Mouse (Mus musculus) spleen, postnatal 36 days (tissue): Measurements from ENCODE around the gene Ntsr1.

Source experiments
- DNase-seq, 2 experiments: peaks; one replicate each; pipeline ENCODE4 v3.0.0; 2022; ENCODE audit warnings: low spot score in 2 of 2, mixed read lengths in 1 of 2

The Ntsr1 gene

DNA sequence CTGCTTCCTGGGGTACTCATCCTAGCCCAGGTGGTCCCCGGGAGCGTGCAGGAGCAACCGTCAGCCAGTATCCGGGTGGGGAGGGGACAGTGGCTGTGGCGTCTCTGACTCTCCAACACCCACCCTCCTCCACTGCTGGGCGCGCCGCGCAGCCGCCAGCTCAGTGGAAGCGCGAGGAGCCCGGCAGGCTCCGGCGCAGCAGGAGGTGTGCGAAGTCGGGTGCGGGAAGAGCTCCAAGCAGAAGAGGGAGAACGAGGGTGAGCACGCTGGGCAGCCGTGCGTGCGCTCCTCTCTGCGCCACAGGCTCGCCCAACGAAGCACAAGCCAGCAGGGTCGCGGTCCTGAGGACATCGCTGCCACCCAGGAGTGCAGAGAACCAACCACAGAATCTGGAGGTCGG lies at the start of gene Ntsr1:
TSS of gene Ntsr1 (plus strand) at position 236 of the 400 bp plus-strand sequence.
- no peak for DNase-seq

DNA sequence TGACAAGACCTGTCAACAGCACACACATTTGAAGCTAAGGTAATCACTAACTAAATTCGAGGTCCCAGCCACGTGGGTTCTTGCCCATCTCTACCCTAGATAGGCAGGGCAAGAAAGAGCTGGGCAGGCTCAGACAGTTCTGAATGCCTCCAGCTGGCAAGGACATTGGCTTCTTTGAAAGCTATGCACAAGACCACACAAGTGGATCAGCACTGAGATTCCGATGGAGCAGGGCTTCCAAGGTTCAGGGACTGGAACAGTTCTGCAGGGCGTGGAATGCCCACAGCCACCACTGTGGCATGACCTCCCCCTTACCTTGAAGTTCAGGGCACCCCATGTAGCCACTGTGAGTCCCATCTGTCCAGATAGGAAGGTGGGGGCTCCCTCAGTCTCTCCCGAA lies 49.2 kb upstream of the Ntsr1 start:
- no peak for DNase-seq

DNA sequence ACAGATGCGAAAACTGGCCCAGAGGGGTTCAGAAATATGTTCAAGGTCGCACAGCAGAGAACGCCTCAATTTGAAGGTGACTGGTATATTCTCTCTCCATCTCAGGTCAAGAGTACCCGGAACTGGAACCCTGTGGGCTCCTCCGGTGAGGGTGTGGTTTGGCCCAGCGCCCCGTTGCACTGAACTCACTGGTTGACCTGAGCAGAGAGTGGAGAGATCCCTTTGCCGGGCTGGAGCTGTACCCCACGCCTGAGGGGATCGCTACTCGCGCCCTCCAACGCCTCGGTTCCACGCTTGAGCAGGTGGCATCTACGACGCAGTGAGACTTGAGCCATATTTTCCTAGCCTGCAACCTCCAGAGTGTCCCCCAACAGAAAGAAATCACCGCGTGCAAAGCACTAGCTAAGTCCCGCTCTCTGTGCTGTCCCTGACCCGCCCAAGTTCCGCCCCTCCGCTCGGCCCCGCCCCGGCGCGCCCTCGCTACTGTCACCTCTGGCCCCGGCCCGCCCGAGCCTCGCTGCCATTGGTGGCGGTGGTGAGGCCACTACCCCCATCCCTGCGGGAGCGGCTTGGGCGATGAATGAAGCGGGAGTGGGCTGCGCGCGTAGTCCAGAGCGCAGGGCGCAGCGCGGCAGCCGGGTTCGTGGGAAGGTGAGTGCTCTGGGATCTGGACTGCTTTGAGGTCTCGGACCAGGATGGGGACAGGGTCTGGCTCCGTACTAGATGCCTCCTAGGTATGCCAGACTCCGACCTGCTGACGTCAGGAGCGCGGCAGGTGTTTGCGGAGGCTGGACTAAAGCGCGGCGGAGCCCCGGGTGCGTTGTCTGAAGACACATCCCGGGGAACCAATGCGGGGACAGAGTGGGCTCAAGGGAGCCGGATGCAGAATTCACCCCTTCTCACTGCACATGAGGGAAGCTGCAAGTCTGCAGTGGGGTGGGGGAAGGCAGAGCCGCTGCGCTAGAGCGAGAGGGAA lies 43.8 kb upstream of the Ntsr1 start, which contains the start of gene Slco4a1:
TSS of gene Slco4a1 (plus strand) at position 523 of the 976 bp plus-strand sequence.
- DNase-seq: peak; percentile 91 to 93

GRCm38 (mm10) chr2:180456705-180457104 lies 43.1 kb upstream of the Ntsr1 start:
- no peak for DNase-seq

DNA sequence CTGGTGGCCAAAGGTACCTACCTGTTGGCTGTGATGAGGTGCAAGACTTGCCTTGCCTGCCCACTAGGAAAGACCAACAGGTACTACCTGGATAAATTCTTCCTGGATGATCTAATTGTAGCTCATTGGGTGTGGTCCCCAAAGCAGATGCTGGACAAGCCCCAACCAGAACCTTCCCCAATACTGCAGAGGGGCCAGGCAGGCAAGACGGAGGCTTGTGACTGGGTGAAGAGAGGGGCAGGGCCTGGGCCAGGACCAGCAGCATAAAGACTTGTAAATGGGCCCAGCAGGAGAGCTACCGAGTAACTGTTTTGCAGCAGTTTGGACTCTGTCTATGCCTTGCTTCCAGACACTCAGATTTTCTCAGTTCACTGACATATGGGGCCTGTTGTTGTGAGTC lies 42.1 kb upstream of the Ntsr1 start:
- no peak for DNase-seq

DNA sequence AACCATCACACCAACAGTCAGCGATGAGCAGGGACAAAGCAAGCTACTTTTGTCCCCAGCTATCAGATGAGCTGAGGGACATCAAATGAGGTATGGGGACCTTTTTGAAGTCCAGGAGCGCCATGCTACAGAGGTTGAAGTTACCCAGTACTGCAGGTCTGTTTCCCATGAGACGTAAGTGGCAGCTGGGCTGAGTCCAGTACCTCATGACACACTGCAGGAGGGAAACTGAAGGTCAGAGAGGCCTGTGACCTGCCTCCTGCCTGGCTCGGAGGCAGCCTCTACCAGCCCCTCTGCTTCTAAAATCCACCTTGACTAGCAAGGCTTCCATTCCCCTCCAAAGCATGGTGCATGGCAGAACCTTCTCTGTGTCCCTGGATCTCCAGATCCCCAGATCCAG lies 40.3 kb upstream of the Ntsr1 start:
- DNase-seq: no peak

- DNase-seq: no peak
Observed at GRCm38 (mm10) chr2:180460801-180461200, 39.0 kb upstream of the Ntsr1 start.

DNA sequence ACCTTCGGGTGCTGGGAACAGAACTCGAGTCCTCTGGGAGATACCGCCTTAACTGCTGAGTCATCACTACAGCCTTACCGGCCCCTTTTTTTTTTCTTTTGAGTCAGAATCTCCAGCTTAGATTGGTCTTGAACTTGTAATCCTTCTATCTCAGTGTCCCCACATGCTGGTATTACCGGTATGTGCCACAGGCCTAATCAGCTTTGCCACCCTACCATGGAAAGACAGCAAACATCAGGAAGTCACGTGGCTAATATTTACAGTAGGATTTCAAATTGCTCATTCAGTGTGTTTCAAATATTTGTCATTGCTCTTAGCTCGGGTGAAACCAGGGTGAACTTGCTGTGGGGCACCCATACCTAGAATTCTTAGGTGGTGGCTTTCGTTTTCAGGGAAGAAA lies 37.2 kb upstream of the Ntsr1 start:
- DNase-seq: no peak

GRCm38 (mm10) chr2:180466505-180466904 lies 33.3 kb upstream of the Ntsr1 start:
- DNase-seq: no peak

- DNase-seq: no peak
Observed at GRCm38 (mm10) chr2:180468871-180469270, 30.9 kb upstream of the Ntsr1 start.

GRCm38 (mm10) chr2:180469768-180470167 lies 30.0 kb upstream of the Ntsr1 start:
- no peak for DNase-seq

DNA sequence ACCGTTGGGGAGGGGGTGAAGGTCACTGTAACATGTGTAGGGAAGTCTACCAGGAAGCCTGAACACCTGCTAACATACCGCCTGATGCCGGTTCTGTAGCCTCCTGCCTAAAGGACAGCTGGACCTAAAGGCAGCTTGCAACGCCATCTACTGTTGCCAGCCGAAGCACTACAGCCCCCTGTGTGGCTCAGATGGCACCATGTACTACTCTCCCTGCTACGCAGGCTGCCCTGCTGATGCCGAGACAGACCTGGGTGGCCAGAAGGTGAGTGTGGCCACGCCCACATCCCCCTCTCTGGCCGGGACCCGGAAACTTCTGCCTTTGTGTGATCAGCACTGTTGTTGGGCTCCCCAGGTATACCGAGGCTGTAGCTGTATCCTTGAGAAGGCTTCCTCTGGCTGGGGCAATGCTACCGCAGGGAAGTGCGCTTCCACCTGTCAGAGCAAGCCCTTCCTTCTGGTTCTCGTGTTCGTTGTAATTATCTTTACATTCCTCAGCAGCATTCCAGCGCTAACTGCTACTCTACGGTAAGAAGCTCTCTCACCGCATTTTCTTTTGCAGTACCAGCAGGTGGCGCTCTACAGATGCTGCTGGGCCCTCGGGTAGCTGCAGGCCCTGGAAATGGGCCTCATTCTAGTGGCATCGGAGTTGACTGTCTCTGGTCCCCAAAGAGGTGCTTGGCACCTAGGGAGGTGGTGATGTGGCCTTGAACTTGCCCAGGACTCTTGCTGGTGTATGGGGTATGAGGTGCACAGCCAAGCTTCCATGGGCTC lies 27.3 kb upstream of the Ntsr1 start:
- no peak for DNase-seq

DNA sequence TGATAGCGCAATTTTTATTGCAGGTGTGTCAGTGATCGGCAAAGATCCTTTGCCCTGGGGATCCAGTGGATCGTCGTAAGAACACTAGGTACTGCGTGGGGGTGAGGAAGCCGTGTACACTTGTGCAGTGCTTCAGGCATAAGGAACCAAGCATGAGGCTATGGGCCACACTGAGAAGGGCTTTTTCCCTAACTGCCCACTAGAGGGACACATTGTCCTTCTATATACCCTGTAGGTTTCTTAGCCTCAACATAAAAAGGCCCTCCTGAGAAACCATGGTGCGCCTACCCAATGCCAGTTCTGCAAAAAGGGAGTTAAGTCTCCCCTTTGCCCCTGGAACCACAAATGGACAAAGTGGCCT lies 26.7 kb upstream of the Ntsr1 start:
- peak; percentile 27 to 36 for DNase-seq

DNA sequence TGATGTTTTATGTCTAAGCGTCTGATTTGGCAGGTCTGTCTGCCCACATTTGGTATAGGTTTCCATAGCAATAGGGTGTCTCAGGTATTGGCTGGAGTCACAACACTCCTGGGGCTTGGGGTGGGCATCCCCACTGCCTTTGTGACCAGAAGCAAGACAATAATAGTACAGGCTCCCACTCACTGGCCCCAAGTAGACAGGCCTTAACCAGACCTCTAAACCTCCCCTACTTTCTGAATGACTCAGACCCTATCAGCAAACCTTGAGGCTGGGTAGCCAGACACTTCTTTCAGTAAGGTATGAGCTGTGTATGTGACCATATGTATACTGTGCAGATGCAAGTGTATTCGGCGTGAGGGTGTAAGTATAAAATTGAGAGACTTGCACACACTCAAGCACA lies 24.9 kb upstream of the Ntsr1 start:
- DNase-seq: no peak

- no peak for DNase-seq
Observed at GRCm38 (mm10) chr2:180482274-180482673, 17.5 kb upstream of the Ntsr1 start.

GRCm38 (mm10) chr2:180484882-180485281 lies 14.9 kb upstream of the Ntsr1 start:
- DNase-seq: no peak

GRCm38 (mm10) chr2:180485306-180485705 lies 14.5 kb upstream of the Ntsr1 start:
- DNase-seq: no peak

GRCm38 (mm10) chr2:180488210-180488751 lies 11.5 kb upstream of the Ntsr1 start:
- DNase-seq: no peak

GRCm38 (mm10) chr2:180495906-180496305 lies 3.9 kb upstream of the Ntsr1 start:
- no peak for DNase-seq

DNA sequence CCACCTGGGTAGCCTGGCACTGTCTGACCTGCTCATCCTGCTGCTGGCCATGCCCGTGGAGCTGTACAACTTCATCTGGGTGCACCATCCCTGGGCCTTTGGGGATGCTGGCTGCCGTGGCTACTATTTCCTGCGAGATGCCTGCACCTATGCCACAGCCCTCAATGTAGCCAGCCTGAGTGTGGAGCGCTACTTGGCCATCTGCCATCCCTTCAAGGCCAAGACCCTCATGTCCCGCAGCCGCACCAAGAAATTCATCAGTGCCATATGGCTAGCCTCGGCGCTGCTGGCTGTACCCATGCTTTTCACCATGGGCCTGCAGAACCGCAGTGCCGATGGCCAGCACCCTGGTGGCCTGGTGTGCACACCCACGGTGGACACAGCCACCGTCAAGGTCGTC lies 950 bp downstream of the Ntsr1 start:
- no peak for DNase-seq

DNA sequence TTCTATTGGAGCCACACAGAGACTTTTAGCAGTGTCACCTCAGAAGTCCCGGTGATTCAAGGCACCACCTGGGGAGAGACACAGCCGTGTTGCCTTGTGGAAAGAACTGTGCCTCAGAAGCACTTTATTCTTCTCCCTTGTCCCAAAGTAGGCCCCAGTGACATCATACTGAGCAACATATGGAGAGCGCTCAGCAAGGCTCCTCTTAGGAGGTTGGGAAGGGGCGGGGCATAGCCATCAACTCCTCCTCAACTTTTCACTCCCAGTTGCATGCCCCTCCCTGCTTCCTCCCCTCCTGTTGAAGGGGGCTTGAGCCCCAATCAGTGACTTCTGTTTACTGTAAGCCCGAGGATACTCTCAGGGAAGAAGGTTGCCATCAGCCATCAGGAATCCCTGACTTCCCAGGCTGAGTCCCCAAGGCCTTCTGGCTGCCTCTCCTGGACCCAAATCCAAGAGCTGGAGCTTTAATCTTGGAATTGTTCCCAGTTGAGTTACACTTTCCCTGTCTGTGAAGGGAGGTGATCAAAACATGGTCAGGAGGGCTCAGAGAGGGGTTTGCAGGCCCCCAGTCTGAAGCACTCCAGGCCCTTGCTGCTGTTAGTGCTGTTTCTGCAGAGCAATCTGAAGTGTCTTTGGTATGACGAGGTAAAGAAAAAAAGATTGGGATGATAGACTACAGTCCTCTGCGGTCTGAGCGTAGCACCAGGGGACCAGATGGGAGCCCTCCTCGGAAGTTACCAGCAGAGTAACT lies 1.6 kb downstream of the Ntsr1 start:
- DNase-seq: no peak

GRCm38 (mm10) chr2:180506281-180506680 lies 6.5 kb downstream of the Ntsr1 start:
- DNase-seq: no peak
